Mouse (Mus musculus) myocyte (in vitro differentiated cells): Measurements from ENCODE around the gene Slc44a1.

Experiments
- CEBPB ChIP-seq: IDR thresholded peaks from 2 replicates; pipeline ENCODE4 v1.6.1; 2011; ENCODE audit warnings: mild to moderate bottlenecking, moderate library complexity; ENCODE audit not compliant: poor library complexity, insufficient read depth, severe bottlenecking
- E2F4 ChIP-seq: IDR thresholded peaks from one replicate; pipeline ENCODE4 v1.6.1; 2011; ENCODE audit warnings: mild to moderate bottlenecking, control low read depth, moderate library complexity; ENCODE audit not compliant: insufficient read depth
- POLR2A ChIP-seq: IDR thresholded peaks from one replicate; pipeline ENCODE4 v1.6.1; 2011; ENCODE audit warnings: low read depth, mild to moderate bottlenecking, control low read depth, moderate library complexity; ENCODE audit not compliant: insufficient read length
- POLR2AphosphoS2 ChIP-seq: IDR thresholded peaks from one replicate; pipeline ENCODE4 v1.6.1; 2011; ENCODE audit warnings: low read depth, control low read depth; ENCODE audit not compliant: insufficient read length
- TCF12 ChIP-seq: IDR thresholded peaks from one replicate; pipeline ENCODE4 v1.6.1; 2011; ENCODE audit warnings: mild to moderate bottlenecking, control low read depth; ENCODE audit not compliant: poor library complexity, insufficient read depth, severe bottlenecking
- USF1 ChIP-seq: IDR thresholded peaks from one replicate; pipeline ENCODE4 v1.6.1; 2011; ENCODE audit warnings: low read depth, mild to moderate bottlenecking, control low read depth, moderate library complexity

DNA sequence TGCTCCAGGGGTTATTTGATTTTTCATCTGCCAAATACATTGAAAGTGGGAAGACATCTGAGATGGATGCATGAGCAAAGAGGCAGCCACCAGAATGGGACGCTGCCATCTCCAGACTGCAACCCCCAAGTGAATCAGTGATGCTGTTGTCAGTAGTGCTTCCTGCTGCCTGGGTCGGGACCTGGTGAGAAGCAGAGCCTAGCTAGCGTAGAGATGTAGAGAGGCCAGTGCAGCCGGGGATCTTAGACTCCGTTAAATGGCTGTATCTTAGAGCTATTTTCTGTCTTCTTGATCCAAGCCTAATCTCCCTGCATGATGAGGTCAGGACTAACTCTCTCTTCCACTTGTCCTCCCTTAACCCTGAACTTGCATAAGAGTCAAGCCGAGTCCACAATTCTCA lies 179.9 kb downstream of the Slc44a1 start:
- TF ChIP-seq POLR2A (no peak), USF1 (no peak), POLR2AphosphoS2 (no peak), CEBPB (no peak), E2F4 (no peak), TCF12 (no peak)
